Mouse (Mus musculus) kidney, adult 11 months (tissue): ENCODE data around the gene Commd1.

ENCODE experiments used
- DNase-seq: peaks from one replicate; pipeline ENCODE4 v3.0.0; 2022

Gene Commd1

GRCm38 (mm10) chr11:22981984-22982757 lies at the start of gene Commd1, which contains the start of gene Gm28048:
TSS of gene Commd1 (minus strand) at chr11:22982382.
TSS of gene Gm28048 (minus strand) at chr11:22982090.
- DNase-seq = peak; percentile 93

- no peak for DNase-seq
Measured at GRCm38 (mm10) chr11:23029399-23029798, 47.2 kb upstream of the Commd1 start.

- no peak for DNase-seq
Measured at GRCm38 (mm10) chr11:23028957-23029356, 46.8 kb upstream of the Commd1 start.

- DNase-seq = no peak
Measured at GRCm38 (mm10) chr11:23024169-23024568, 42.0 kb upstream of the Commd1 start.

- DNase-seq = no peak
Measured at GRCm38 (mm10) chr11:23023155-23023554, 41.0 kb upstream of the Commd1 start.

- DNase-seq = no peak
Measured at GRCm38 (mm10) chr11:23020841-23021240, 38.7 kb upstream of the Commd1 start.

GRCm38 (mm10) chr11:23020116-23020770 lies 38.1 kb upstream of the Commd1 start:
- peak; percentile 7 for DNase-seq

- DNase-seq = no peak
Measured at GRCm38 (mm10) chr11:23017943-23018342, 35.8 kb upstream of the Commd1 start.

GRCm38 (mm10) chr11:23014996-23015395 lies 32.8 kb upstream of the Commd1 start:
- no peak for DNase-seq

GRCm38 (mm10) chr11:23013580-23014294 lies 31.6 kb upstream of the Commd1 start:
- no peak for DNase-seq

- no peak for DNase-seq
Measured at GRCm38 (mm10) chr11:23013096-23013495, 30.9 kb upstream of the Commd1 start.

- no peak for DNase-seq
Measured at GRCm38 (mm10) chr11:23008824-23009200, 26.6 kb upstream of the Commd1 start.

- DNase-seq = peak; percentile 89
Measured at GRCm38 (mm10) chr11:23008181-23008823, 26.1 kb upstream of the Commd1 start.

GRCm38 (mm10) chr11:23007481-23008180 lies 25.4 kb upstream of the Commd1 start, which contains the start of gene Fam161a:
TSS of gene Fam161a (plus strand) at chr11:23007531.
- peak; percentile 88 for DNase-seq

- no peak for DNase-seq
Measured at GRCm38 (mm10) chr11:23007166-23007480, 24.9 kb upstream of the Commd1 start.

- no peak for DNase-seq
Measured at GRCm38 (mm10) chr11:23005276-23005675, 23.1 kb upstream of the Commd1 start.

GRCm38 (mm10) chr11:22998308-22998707 lies 16.1 kb upstream of the Commd1 start:
- no peak for DNase-seq

- DNase-seq = no peak
Measured at GRCm38 (mm10) chr11:22995461-22995860, 13.3 kb upstream of the Commd1 start.

- DNase-seq = no peak
Measured at GRCm38 (mm10) chr11:22994271-22994670, 12.1 kb upstream of the Commd1 start.

GRCm38 (mm10) chr11:22991218-22991835 lies 9.1 kb upstream of the Commd1 start:
- no peak for DNase-seq

GRCm38 (mm10) chr11:22990393-22991126 lies 8.4 kb upstream of the Commd1 start, which contains the start of gene Cct4:
TSS of gene Cct4 (plus strand) at chr11:22990519.
- DNase-seq = peak; percentile 93
